11 mouse cellular contexts compared by ENCODE assay signal in genomic region chr5:36526274-36526673, GRCm38 (mm10). TPM values are rescaled to one million over a fixed set of nuclear protein-coding genes. Genes with fewer than 3 reads are reported as not detected.
DNase-seq lines count a peak whose midpoint lies in the region; ATAC-seq and TF ChIP-seq lines count a peak whose summit lies in the region.
"Had no signal": no experiment of that assay in that cellular context is flagged by ENCODE, and none has a peak within 500 bp of the region (broad histone marks: within the 10 kb centered on the region; RNA-seq: fewer than 3 reads in every experiment).

No protein-coding gene starts in this region.

- H3K4me1 ChIP-seq in forebrain, postnatal 0 days (ENCODE audit: insufficient read depth): peaks cover 16% of the 10 kb centered on the region
- H3K4me1 ChIP-seq in forebrain, embryonic 16.5 days (replicated peaks; ENCODE audit: control insufficient read depth, insufficient read depth, low read length): peaks cover 31% of the 10 kb centered on the region
- H3K4me1 ChIP-seq in embryonic fibroblast, embryonic 13.5 days (ENCODE audit: control insufficient read depth, insufficient read depth, low read length): peaks cover 9% of the 10 kb centered on the region; the same call in 1 of the 2 replicates

- peak; percentile 62 for TF ChIP-seq CTCF in forebrain, postnatal 0 days (IDR thresholded peaks at IDR 0.05; ENCODE audit: low read depth)
- TF ChIP-seq CTCF in left cerebral cortex, adult 2 months (IDR thresholded peaks at IDR 0.05): peak; percentile 54
- TF ChIP-seq CTCF in embryonic fibroblast, embryonic 13.5 days (IDR thresholded peaks at IDR 0.05; ENCODE audit: borderline replicate concordance, insufficient read depth, low read length): peak; percentile 71; the same call in 1 of the 2 replicates

- DNase-seq in forebrain, postnatal 0 days: peak; percentile 8
- no peak for DNase-seq in left cerebral cortex, adult 2 months (ENCODE audit: extremely low spot score in 1 of 2, low spot score in 2 of 2)
- DNase-seq in left cerebral cortex, adult 11 months (ENCODE audit: low spot score): no peak
- peak; percentile 47 to 50 for DNase-seq in B cell, adult 2 months
- DNase-seq in urinary bladder, adult 2 months (ENCODE audit: low spot score): no peak
- DNase-seq in ovary, postnatal 36 days (ENCODE audit: low spot score): no peak
- DNase-seq: layer of hippocampus, postnatal 36 days had no signal

- no peaks in the 10 kb centered on the region for H3K9me3 ChIP-seq in forebrain, postnatal 0 days (ENCODE audit: low read length)
- no peaks in the 10 kb centered on the region for H3K9me3 ChIP-seq in forebrain, embryonic 16.5 days (ENCODE audit: control insufficient read depth, low read length)
- H3K9me3 ChIP-seq: hindbrain, embryonic 13.5 days; neural tube, embryonic 13.5 days had no signal

- no peak for TF ChIP-seq POLR2A in embryonic fibroblast, embryonic 13.5 days (IDR thresholded peaks at IDR 0.05; ENCODE audit: low read depth, low read length)

- H3K36me3 ChIP-seq in forebrain, postnatal 0 days (ENCODE audit: insufficient read depth): peaks cover 30% of the 10 kb centered on the region
- H3K36me3 ChIP-seq in forebrain, embryonic 16.5 days (ENCODE audit: control insufficient read depth, insufficient read depth): peaks cover 13% of the 10 kb centered on the region

- no peaks in the 10 kb centered on the region for H3K27me3 ChIP-seq in forebrain, postnatal 0 days (ENCODE audit: insufficient read depth, low read length)
- H3K27me3 ChIP-seq in forebrain, embryonic 16.5 days (replicated peaks; ENCODE audit: control insufficient read depth, insufficient read depth, low read length): no peaks in the 10 kb centered on the region
- H3K27me3 ChIP-seq: hindbrain, embryonic 13.5 days; neural tube, embryonic 13.5 days had no signal

- intact Hi-C loops in left cerebral cortex, adult 2 months (cut with DNase I): no loop called here

- no peak for ATAC-seq in forebrain, postnatal 0 days
- ATAC-seq in forebrain, embryonic 16.5 days: no peak

- no peak overlapping the region for H3K9ac ChIP-seq in forebrain, postnatal 0 days
- no peak overlapping the region for H3K9ac ChIP-seq in forebrain, embryonic 16.5 days (replicated peaks; ENCODE audit: low read depth, low read length)
- H3K9ac ChIP-seq: hindbrain, embryonic 13.5 days; neural tube, embryonic 13.5 days had no signal

- no peak overlapping the region for H3K4me3 ChIP-seq in forebrain, postnatal 0 days (ENCODE audit: low read depth, low read length)
- no peak overlapping the region for H3K4me3 ChIP-seq in forebrain, embryonic 16.5 days (replicated peaks; ENCODE audit: low read length)
- H3K4me3 ChIP-seq in left cerebral cortex, adult 2 months: no peak overlapping the region
- H3K4me3 ChIP-seq in embryonic fibroblast, embryonic 13.5 days (ENCODE audit: insufficient read depth, low read length): no peak overlapping the region
- H3K4me3 ChIP-seq: hindbrain, embryonic 13.5 days; neural tube, embryonic 13.5 days had no signal

- WGBS in forebrain, postnatal 0 days: 84% methylated on average over 5 of the region's 5 CpGs
- 80% methylated on average over 5 of the region's 5 CpGs for WGBS in forebrain, embryonic 16.5 days

- no peak overlapping the region for H3K4me2 ChIP-seq in forebrain, postnatal 0 days (ENCODE audit: low read depth)
- no peak overlapping the region for H3K4me2 ChIP-seq in forebrain, embryonic 16.5 days (ENCODE audit: low read length)
- H3K4me2 ChIP-seq: hindbrain, embryonic 13.5 days; neural tube, embryonic 13.5 days had no signal

- no peak overlapping the region for H3K27ac ChIP-seq in forebrain, postnatal 0 days (ENCODE audit: low read depth, low read length)
- H3K27ac ChIP-seq in forebrain, embryonic 16.5 days (ENCODE audit: low read length): no peak overlapping the region
- no peak overlapping the region for H3K27ac ChIP-seq in left cerebral cortex, adult 2 months
- no peak overlapping the region for H3K27ac ChIP-seq in embryonic fibroblast, embryonic 13.5 days (ENCODE audit: insufficient read depth, low read length)
- H3K27ac ChIP-seq: hindbrain, embryonic 13.5 days; neural tube, embryonic 13.5 days had no signal

RNA-seq across cellular contexts. Expression of gene Ccdc96, which starts 41.9 kb away (rescaled TPM):
- 2.2 and 2.3 TPM in 2 replicates for total RNA-seq in forebrain, postnatal 0 days (2014; rRNA removed)
- 1.5 and 2.4 TPM in 2 replicates for polyA plus RNA-seq in forebrain, postnatal 0 days (2015; fragmentation: Nextera tagmentation; extraction: Ambion mirVana)
- 3.0 and 3.4 TPM in 2 replicates for polyA plus RNA-seq in forebrain, embryonic 16.5 days (2015; fragmentation: Nextera tagmentation; extraction: Ambion mirVana)
- 1 to 10 TPM in 1 of 2 experiments, under 1 TPM in 1; 0.79 to 1.3 TPM for total RNA-seq in left cerebral cortex, adult 2 months (2021)
- 0.25 and 0.27 TPM in 2 replicates for polyA plus RNA-seq in embryonic fibroblast, embryonic 13.5 days (2011; ENCODE audit: insufficient read length, low read depth, missing spikeins)
- polyA plus RNA-seq in urinary bladder, adult 2 months (2012; rRNA removed): 0.17 and 0.32 TPM in 2 replicates

RNA-seq across cellular contexts. Expression of gene Tada2b, which starts 42.2 kb away (rescaled TPM):
- total RNA-seq in forebrain, postnatal 0 days (2014; rRNA removed): 16.7 and 22.0 TPM in 2 replicates
- 2.9 and 3.0 TPM in 2 replicates for polyA plus RNA-seq in forebrain, postnatal 0 days (2015; fragmentation: Nextera tagmentation; extraction: Ambion mirVana)
- polyA plus RNA-seq in forebrain, embryonic 16.5 days (2015; fragmentation: Nextera tagmentation; extraction: Ambion mirVana): 3.0 TPM in 2 replicates
- 10 to 100 TPM; 30.2 to 31.9 TPM for total RNA-seq in left cerebral cortex, adult 2 months (2021)
- polyA plus RNA-seq in embryonic fibroblast, embryonic 13.5 days (2011; ENCODE audit: insufficient read length, low read depth, missing spikeins): 15.4 and 17.0 TPM in 2 replicates
- polyA plus RNA-seq in urinary bladder, adult 2 months (2012; rRNA removed): 12.6 and 14.3 TPM in 2 replicates

Comparison
In these comparisons a context has a peak if more than half of its experiments do, and no peak if none do; other contexts are left out.
1. DNase-seq: peak in forebrain, postnatal 0 days (single experiment) and B cell, adult 2 months (2 of 2); none in left cerebral cortex, adult 2 months (0 of 2), left cerebral cortex, adult 11 months (single experiment), urinary bladder, adult 2 months (single experiment) and ovary, postnatal 36 days (single experiment).
2. Peak in every context shown above with its lines, with median percentiles within 50 percentile points of each other: CTCF ChIP-seq.